Mouse (Mus musculus) heart, postnatal 36 days (tissue): Measurements from ENCODE around the gene Ltv1. TPM values are rescaled to one million over a fixed set of nuclear protein-coding genes. Genes with fewer than 3 reads are reported as not detected.
"Not testable (repeated sequence)": the region's sequence is repeated elsewhere in the genome, so short reads cannot be mapped to it uniquely, and the experiment has no call there.

Experiments
- DNase-seq, 2 experiments: peaks; one replicate each; pipeline ENCODE4 v3.0.0; 2021 to 2022
- intact Hi-C: fragments of 180-260 bp; cut with DNase I; formaldehyde crosslinking; loops from one replicate; pipeline ENCODE4 v1.15.1; 2025
- total RNA-seq, 2 experiments: library from RNA; stranded (reverse); gene quantifications; 2 replicates each; pipeline ENCODE4 v1.2.3; 2021

Ltv1 gene
- total RNA-seq, 2 experiments from 2014 or later = 19.3 to 26.7 TPM

- no peak for DNase-seq
- intact Hi-C loops = no loop called here
Measured at GRCm38 (mm10) chr10:13196872-13197507, 4.0 kb upstream of the Ltv1 start.

- intact Hi-C loops = loop anchor here (5.0 kb wide), 2 partner anchors 186 to 779 kb away; partner anchors contain the start of gene Sf3b5
- DNase-seq = not testable (repeated sequence)
Measured at GRCm38 (mm10) chr10:13193496-13193895, 528 bp upstream of the Ltv1 start.

GRCm38 (mm10) chr10:13189881-13190280 lies 3.1 kb downstream of the Ltv1 start:
- intact Hi-C loops = loop anchor here (5.0 kb wide), 2 partner anchors 183 to 782 kb away; partner anchors contain the start of gene Sf3b5
- no peak for DNase-seq

GRCm38 (mm10) chr10:13186754-13187153 lies 6.2 kb downstream of the Ltv1 start:
- intact Hi-C loops = no loop called here
- DNase-seq = no peak

- no peak for DNase-seq
- intact Hi-C loops = no loop called here
Measured at GRCm38 (mm10) chr10:13184170-13184766, 8.7 kb downstream of the Ltv1 start.

GRCm38 (mm10) chr10:13180211-13180610 lies 12.8 kb downstream of the Ltv1 start:
- no peak for DNase-seq
- intact Hi-C loops = no loop called here

GRCm38 (mm10) chr10:13177973-13178624 lies 14.9 kb downstream of the Ltv1 start, which contains the start of gene Zc2hc1b:
Gene Zc2hc1b, minus strand, starts transcription at chr10:13178023.
- intact Hi-C loops = no loop called here
- no peak for DNase-seq

GRCm38 (mm10) chr10:13175866-13176265 lies 17.1 kb downstream of the Ltv1 start:
- DNase-seq = no peak
- intact Hi-C loops = no loop called here

- no peak for DNase-seq
- intact Hi-C loops = no loop called here
Measured at GRCm38 (mm10) chr10:13172798-13173221, 20.2 kb downstream of the Ltv1 start.

GRCm38 (mm10) chr10:13171461-13171860 lies 21.5 kb downstream of the Ltv1 start:
- intact Hi-C loops = no loop called here
- DNase-seq = no peak

GRCm38 (mm10) chr10:13170739-13171448 lies 22.1 kb downstream of the Ltv1 start:
- intact Hi-C loops = no loop called here
- no peak for DNase-seq

- intact Hi-C loops = no loop called here
- DNase-seq = no peak
Measured at GRCm38 (mm10) chr10:13168461-13168860, 24.5 kb downstream of the Ltv1 start.

GRCm38 (mm10) chr10:13162031-13162430 lies 30.9 kb downstream of the Ltv1 start:
- intact Hi-C loops = no loop called here
- no peak for DNase-seq

- intact Hi-C loops = no loop called here
- DNase-seq = no peak
Measured at GRCm38 (mm10) chr10:13160913-13161312, 32.1 kb downstream of the Ltv1 start.

GRCm38 (mm10) chr10:13155377-13155776 lies 37.6 kb downstream of the Ltv1 start:
- intact Hi-C loops = no loop called here
- DNase-seq = no peak

GRCm38 (mm10) chr10:13152811-13153364 lies 40.1 kb downstream of the Ltv1 start:
- intact Hi-C loops = no loop called here
- no peak for DNase-seq

GRCm38 (mm10) chr10:13151353-13151752 lies 41.6 kb downstream of the Ltv1 start:
- no peak for DNase-seq
- intact Hi-C loops = no loop called here

GRCm38 (mm10) chr10:13150435-13150834 lies 42.5 kb downstream of the Ltv1 start:
- intact Hi-C loops = no loop called here
- no peak for DNase-seq

- no peak for DNase-seq
- intact Hi-C loops = no loop called here
Measured at GRCm38 (mm10) chr10:13140434-13140833, 52.5 kb downstream of the Ltv1 start.

- intact Hi-C loops = no loop called here
- no peak for DNase-seq
Measured at GRCm38 (mm10) chr10:13137906-13138305, 55.1 kb downstream of the Ltv1 start.

GRCm38 (mm10) chr10:13135751-13136150 lies 57.2 kb downstream of the Ltv1 start:
- intact Hi-C loops = no loop called here
- no peak for DNase-seq
